Mouse (Mus musculus) thymus, postnatal 4 days (tissue): ENCODE results near the gene Rnf39.

Experiments
- DNase-seq: peaks from one replicate; pipeline ENCODE4 v3.0.0; 2021

The Rnf39 gene

GRCm38 (mm10) chr17:36942791-36943471, at the start of gene Rnf39:
Gene Rnf39, plus strand, starts transcription at chr17:36942918.
- peak; percentile 60 for DNase-seq

GRCm38 (mm10) chr17:36893387-36893786, 49.3 kb upstream of the Rnf39 start:
- DNase-seq = no peak

DNA sequence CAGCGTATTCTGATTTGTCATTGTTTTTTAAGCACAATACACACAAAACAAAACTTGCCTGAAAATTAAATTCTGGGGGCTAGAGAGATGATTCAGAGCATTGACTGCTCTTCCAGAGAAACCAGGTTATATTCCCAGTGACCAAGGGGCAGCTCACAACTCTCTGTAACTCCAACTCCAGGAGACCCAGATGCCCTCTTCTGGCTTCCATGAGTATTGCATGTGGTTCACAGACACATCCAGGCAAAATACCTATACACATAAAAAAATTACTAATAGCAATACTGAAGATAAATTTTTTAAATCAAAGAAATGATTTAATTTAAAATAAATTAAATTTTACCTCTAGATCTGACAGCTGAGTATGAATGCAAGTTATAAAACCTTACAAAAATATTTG, 46.1 kb upstream of the Rnf39 start:
- DNase-seq = peak; percentile 26

GRCm38 (mm10) chr17:36897065-36897464, 45.7 kb upstream of the Rnf39 start:
- no peak for DNase-seq

DNA sequence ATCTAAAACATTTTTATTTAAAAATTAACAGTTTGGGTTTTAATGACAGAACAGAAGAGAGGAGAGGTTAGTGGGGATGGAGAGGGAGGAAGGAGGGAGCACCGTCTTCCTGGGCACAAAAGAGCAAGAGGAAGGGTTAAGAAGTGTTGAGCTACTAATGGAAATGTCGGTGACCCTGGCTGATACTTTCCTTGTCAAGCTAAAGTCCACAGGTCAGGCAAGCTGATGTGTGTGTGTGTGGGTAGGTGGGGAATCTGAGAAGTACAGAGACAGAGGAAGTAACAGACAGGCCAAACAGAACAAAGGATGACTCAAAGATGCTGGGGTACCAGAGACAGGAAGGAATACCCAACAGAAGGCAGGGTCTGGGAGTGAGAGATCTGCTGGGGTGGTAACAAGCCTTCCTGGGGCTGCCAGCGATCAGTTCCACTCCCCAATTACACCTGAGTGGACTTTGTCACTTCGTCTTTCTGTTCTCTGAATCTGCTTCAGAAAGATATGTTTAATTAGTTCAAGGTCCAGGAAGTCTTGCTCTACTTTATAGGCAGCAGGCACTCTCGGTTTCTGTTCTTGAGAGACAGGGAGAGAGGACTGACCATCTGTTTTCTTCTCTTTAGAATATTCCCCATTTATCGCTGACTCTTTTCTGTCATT, 45.0 kb upstream of the Rnf39 start, which contains the start of gene Trim31:
TSS of gene Trim31 (plus strand) at position 567 of the 654 bp plus-strand sequence.
- no peak for DNase-seq

DNA sequence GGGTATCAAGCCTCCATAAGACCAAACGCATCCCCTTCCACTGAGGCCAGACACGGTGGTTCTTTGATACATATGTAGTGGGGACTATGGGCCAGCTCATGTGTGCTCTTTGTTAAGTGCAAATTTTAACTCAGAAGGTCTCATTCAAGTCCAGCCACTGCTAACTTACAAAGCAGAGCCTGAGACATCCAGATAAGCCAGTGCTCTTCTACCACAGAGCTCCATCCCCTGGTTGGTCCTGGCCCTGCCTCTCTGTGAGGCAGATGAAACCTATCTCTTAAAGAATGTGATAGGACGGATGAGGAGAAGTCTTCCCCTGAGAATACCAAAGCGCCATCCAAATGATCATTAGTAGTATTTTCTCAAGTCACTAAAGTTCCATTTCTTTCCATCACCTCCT, 43.3 kb upstream of the Rnf39 start:
- DNase-seq = no peak

DNA sequence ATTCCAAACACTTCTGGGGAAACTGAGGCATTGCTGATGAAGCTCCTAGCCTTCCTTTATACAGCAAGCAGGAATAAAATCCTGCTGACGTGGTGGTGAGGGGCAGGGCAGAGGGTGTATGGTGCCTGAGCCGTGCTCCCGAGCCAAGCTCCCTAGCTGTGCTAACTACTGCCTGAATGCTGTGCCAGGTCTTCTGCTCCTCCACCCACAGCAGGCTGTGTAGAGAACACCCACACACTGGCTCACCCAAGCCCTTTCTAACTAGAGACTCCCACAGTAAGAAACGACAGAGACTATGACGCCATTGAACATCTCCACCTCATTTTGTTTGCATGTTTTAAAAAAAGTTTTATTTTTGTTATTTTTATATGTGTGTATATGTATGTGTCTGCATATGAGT, 42.7 kb upstream of the Rnf39 start:
- no peak for DNase-seq

GRCm38 (mm10) chr17:36900691-36901090, 42.0 kb upstream of the Rnf39 start:
- DNase-seq = no peak

- DNase-seq = no peak
These were observed 39.1 kb upstream of the Rnf39 start for GRCm38 (mm10) chr17:36903651-36904050.

DNA sequence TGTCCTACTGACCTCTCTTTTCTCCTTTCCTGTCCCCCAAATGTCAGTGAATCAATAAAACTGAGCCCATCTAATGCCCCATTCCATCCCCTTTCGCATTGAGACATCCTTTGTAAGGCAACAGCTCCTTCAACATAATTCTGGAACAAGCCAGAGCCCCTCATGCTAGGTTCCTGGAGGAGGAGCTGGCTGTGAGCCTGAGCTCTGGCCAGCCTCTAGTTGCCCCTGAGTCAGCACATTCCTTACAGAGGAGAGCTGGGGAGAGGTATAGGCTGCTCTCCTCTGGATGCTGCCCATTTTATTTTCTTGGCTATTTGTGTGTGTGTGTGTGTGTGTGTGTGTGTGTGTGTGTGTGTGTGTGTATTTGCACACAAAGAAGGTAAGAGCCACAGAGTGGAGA, 34.5 kb upstream of the Rnf39 start:
- no peak for DNase-seq

- DNase-seq = no peak
These were observed 32.9 kb upstream of the Rnf39 start for GRCm38 (mm10) chr17:36909802-36910201.

- no peak for DNase-seq
These were observed 30.7 kb upstream of the Rnf39 start for GRCm38 (mm10) chr17:36912031-36912430.

DNA sequence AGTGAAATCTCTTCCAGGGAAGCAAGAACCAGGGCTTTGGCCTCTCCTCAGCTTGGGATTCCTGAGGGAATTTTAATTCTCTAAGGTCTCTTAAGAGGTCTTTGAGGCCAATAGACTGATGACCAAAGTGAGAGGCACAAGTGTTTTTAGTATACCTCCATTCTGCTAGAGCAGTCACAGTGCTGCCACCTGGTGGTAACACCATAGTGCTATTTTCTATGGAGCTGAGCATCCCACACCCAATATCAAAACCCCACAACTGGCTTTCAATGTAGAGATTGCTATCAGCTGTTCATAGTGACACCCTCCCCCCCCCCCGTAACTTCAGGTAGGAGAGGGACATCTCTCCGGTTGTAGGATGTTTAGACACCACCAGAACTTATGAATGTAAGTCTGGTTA, 28.6 kb upstream of the Rnf39 start:
- DNase-seq = peak; percentile 91

DNA sequence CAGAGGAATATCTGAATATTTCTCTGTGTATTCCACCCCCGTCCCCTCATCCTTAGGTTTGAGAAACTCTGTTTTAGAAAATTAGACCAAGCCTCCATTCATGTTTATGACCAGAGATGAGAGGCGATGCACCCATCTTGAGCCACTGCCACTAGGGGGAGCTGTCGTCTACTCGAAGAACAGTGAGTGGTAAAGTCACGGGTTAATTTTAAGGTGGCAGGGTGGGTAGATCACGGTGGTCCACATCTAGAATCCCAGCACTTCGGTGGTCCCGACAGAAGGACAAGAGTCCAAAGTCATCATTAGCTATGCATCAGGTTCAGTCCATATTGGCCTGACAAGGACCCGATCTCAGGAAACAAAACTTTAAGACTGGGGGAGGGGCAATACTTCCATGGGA, 27.6 kb upstream of the Rnf39 start:
- DNase-seq = peak; percentile 90

GRCm38 (mm10) chr17:36920239-36920638, 22.5 kb upstream of the Rnf39 start:
- no peak for DNase-seq

DNA sequence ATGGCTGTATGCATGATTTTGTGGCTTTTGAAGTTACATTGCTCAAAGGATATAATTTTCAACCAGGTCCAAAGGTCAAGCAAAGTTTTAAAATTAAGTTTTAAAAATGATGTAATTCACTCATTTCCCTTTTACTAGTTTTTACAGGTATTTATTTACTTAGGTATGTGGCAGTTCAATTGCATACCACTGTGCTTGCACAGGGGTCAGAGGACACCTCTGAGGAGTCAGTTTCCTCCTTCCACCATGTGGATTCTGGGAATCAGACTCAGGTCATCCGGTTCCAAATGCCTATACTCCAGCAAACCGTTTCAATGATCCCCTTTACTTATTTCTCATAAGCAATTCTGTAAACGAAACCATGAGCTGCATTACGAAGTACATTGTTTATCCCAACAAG, 20.0 kb upstream of the Rnf39 start:
- no peak for DNase-seq

- no peak for DNase-seq
These were observed 19.2 kb upstream of the Rnf39 start for GRCm38 (mm10) chr17:36923491-36923890.

- DNase-seq = no peak
These were observed 15.1 kb upstream of the Rnf39 start for GRCm38 (mm10) chr17:36927496-36928120.

DNA sequence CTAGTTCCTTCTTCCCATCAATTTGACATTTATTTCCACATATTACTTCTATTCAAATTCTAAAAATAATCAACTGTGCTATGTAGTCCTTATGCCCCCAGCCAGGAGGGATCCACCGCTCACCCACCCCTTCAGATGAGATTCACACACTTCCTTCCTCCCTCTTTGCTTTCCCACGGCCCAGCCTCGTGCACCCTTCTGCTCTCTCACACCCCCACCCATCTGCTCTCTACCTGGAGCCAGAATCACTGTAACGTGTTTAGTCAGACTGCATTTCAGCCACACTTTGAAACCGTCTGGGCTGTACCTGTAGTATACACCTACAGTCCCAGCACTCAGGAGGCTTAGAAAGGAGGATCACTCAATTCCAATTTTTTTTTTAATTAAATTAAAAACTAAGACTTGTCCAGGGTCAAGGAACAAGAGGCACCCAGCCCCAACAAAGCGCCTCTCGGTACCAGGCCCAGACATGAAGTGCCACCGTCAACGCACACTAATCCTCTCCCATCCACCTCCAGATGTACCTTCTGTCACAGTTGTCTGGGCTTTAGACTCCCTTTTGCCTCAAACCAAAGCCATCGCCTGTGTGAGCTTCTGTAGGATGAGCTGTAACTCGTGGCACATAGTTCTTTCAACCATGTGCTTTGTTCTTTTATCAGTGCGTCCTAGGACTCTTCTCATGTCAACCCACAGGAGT, 13.3 kb upstream of the Rnf39 start:
- no peak for DNase-seq

DNA sequence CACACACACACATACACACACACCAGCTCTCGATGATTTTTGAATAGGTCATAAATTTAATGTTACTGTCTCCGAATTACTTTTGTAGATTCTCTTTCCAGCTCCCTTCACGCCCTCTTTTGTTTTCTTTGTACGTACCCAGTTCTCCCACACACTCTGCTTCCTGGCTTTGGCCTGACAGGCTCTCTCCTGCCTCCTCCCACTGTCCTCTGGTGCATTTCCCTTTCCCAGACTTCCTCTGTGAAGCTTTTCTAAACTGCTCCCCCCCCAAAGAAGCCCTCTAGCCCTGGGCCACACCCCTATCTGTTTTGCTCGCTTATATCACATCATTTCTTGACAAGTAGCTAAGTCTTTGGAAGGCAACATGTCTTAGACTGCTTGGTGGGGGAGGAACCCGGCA, 12.5 kb upstream of the Rnf39 start:
- no peak for DNase-seq

GRCm38 (mm10) chr17:36931130-36931529, 11.6 kb upstream of the Rnf39 start:
- no peak for DNase-seq

DNA sequence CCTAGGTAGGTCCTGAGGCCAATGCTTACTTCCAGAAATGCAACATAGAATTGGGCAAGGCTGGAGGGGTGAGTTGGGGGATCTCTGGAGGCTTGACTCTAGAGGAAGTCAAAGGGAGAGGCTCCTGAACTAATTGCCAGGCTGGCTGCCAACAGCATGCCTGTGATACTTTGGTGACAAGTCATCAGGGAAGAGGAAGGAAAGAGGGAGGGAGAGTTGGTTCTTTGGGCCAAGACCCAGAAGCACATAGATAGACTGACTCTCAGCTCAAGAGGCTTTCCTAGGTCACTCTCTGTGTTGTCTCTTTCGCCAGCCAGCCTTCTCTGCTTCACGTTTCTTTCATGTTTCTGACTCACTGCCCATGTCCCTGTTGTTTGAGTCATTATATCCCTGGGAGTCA, 10.9 kb upstream of the Rnf39 start:
- no peak for DNase-seq

DNA sequence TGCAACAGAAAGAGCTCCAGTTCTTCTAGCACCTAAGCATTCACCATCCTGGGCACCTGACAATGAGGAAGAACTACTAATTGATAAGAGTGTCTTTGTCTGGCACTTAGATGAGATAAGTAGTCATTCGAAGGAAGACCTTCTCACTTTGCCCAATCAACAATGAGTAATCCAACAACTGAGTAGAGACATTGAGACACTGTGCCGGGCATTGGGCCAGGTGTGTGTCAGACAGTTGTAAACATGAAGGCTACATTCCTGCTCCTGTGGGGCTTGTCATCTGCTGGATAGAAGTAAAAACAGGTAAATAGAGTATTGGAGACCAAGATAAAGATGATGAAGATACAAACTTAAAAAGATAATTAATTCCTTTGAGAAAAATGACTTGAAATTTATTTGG, 4.7 kb upstream of the Rnf39 start:
- DNase-seq = no peak

GRCm38 (mm10) chr17:36942391-36942790, 327 bp upstream of the Rnf39 start:
- DNase-seq = peak; percentile 36
